Mouse (Mus musculus): Measurements from ENCODE around the gene Gm45785. TPM values are rescaled to one million over a fixed set of nuclear protein-coding genes. Genes with fewer than 3 reads are reported as not detected.

Gene Gm45785
- total and polyA plus RNA-seq, 2 experiments from 2014 or later = 0.27 TPM; not detected in 1

DNA sequence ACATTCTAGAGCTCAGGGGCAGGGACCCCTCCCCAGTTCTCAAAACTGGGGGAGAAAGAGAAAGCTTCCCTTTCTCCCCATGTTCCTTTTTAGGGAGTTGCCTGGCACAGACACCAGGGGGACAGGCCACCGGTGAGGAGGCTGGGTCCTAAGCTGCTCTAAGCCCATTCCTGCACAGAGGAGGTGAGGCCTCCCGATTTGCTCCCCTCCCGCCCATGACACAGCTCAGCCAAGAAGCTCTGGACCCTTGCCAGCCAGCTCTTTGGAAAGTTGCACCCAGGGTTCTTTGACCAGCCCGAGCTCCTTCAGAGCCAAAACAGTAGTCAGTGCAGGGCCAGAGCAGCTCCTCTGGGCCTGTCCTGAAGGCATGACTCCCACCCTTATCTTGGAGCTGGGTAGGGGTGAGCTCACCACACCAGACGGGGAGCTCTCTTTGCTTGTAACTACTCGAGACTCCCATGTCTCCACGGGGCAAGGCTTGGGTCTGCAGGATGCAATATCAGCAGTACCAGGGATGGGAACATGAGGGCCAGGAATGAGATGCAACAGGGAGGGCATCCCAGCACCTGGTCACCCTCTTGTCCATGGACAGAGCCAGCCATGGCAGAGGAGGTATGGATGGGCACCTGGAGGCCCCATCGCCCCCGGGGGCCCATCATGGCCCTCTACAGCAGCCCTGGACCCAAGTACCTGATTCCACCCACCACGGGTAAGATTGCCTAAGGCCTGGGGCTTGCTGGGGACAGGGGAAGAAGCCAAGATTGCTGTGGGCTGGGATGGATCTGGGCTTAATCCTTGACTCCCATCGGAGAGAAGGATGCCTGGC, 8.2 kb downstream of the Gm45785 start, which contains the start of gene Odf3:
Gene Odf3 (plus strand): TSS at position 51 of the 826 bp plus-strand sequence.
- H3K36me3 ChIP-seq (ENCODE audit: insufficient read depth, low read length) = peaks cover 15% of the 10 kb centered on the region
- no peak within 1 kb of the TSS for H3K27ac ChIP-seq (ENCODE audit: low read depth, low read length)
- no peaks in the 10 kb centered on the region for H3K4me1 ChIP-seq (ENCODE audit: insufficient read depth, low read length)
- no peak within 1 kb of the TSS for H3K9ac ChIP-seq (replicated peaks; ENCODE audit: low read length, poor library complexity, severe bottlenecking)
- WGBS = 64% methylated on average over 11 of the region's 11 CpGs
- no peaks in the 10 kb centered on the region for H3K9me3 ChIP-seq (ENCODE audit: low read length)
- 0 out of 2 replicates have a peak, but pooled peaks cover 6% of the 10 kb centered on the region for H3K27me3 ChIP-seq (ENCODE audit: insufficient read depth, low read length)
- H3K4me3 ChIP-seq (ENCODE audit: low read depth, low read length) = no peak within 1 kb of the TSS
- DNase-seq (ENCODE audit: low spot score) = peak; percentile 35
- TF ChIP-seq CTCF (IDR thresholded peaks at IDR 0.05) = no peak
- H3K4me2 ChIP-seq (ENCODE audit: low read depth, low read length, poor library complexity, severe bottlenecking) = no peak within 1 kb of the TSS
- ATAC-seq (ENCODE audit: low FRiP score) = no peak

DNA sequence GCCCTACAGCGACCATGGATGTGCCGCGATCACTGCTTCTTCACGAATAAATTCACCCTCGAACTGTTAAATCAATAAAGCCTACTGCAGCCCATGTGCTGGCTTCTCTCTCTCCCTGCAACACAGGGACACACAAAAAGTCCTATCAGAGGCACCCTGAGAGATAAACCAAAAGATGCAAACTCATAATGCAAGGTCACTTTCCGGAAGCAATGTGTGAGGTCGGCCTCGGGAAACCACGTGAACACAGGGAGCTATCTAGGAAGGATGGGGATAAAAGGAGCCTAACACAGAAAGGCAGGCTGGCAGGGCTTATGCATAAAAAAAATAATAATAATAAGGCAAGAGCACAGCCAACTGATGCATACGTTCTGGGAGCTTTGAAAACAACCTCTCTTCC, 9.5 kb downstream of the Gm45785 start:
- no peak overlapping the region for H3K4me3 ChIP-seq (ENCODE audit: low read depth, low read length)
- DNase-seq (ENCODE audit: low spot score) (no peak), ATAC-seq (ENCODE audit: low FRiP score) (no peak)
- no peaks in the 10 kb centered on the region for H3K4me1 ChIP-seq (ENCODE audit: insufficient read depth, low read length)
- no peak overlapping the region for H3K27ac ChIP-seq (ENCODE audit: low read depth, low read length)
- WGBS = 82% methylated on average over 10 of the region's 10 CpGs
- H3K9ac ChIP-seq (replicated peaks; ENCODE audit: low read length, poor library complexity, severe bottlenecking) = no peak overlapping the region
- 0 out of 2 replicates have a peak, but pooled peaks cover 6% of the 10 kb centered on the region for H3K27me3 ChIP-seq (ENCODE audit: insufficient read depth, low read length)
- peaks cover 4% of the 10 kb centered on the region for H3K36me3 ChIP-seq (ENCODE audit: insufficient read depth, low read length)
- no peak overlapping the region for H3K4me2 ChIP-seq (ENCODE audit: low read depth, low read length, poor library complexity, severe bottlenecking)
- no peaks in the 10 kb centered on the region for H3K9me3 ChIP-seq (ENCODE audit: low read length)
- TF ChIP-seq CTCF (IDR thresholded peaks at IDR 0.05) = no peak

DNA sequence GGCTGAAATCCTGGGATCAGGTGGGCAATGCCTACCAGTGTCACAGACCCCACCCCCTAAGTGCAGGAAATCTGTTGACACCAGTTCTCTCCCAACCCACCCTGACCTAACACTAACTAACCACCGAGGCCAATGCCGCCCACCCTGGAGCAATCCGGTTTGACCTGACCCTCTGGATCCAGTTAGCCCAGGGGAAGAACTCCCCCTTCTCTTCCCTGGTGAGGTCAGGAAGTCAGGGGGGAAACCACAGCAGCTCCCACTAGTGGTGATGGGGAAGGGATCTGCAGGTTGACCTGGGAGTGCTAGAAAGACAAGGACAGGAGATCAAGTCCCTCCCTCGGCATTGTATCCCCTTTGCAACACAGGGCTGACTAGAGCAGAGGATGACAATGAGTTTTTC, 10.4 kb downstream of the Gm45785 start:
- no peak overlapping the region for H3K9ac ChIP-seq (replicated peaks; ENCODE audit: low read length, poor library complexity, severe bottlenecking)
- H3K4me1 ChIP-seq (ENCODE audit: insufficient read depth, low read length) = no peaks in the 10 kb centered on the region
- no peaks in the 10 kb centered on the region for H3K36me3 ChIP-seq (ENCODE audit: insufficient read depth, low read length)
- 0 out of 2 replicates have a peak, but pooled peaks cover 6% of the 10 kb centered on the region for H3K27me3 ChIP-seq (ENCODE audit: insufficient read depth, low read length)
- 54% methylated on average over 4 of the region's 4 CpGs for WGBS
- H3K27ac ChIP-seq (ENCODE audit: low read depth, low read length) = no peak overlapping the region
- H3K4me2 ChIP-seq (ENCODE audit: low read depth, low read length, poor library complexity, severe bottlenecking) = no peak overlapping the region
- H3K9me3 ChIP-seq (ENCODE audit: low read length) = no peaks in the 10 kb centered on the region
- ATAC-seq (ENCODE audit: low FRiP score) (no peak), DNase-seq (ENCODE audit: low spot score) (no peak)
- H3K4me3 ChIP-seq (ENCODE audit: low read depth, low read length) = no peak overlapping the region
- TF ChIP-seq CTCF (IDR thresholded peaks at IDR 0.05) = peak; percentile 26

DNA sequence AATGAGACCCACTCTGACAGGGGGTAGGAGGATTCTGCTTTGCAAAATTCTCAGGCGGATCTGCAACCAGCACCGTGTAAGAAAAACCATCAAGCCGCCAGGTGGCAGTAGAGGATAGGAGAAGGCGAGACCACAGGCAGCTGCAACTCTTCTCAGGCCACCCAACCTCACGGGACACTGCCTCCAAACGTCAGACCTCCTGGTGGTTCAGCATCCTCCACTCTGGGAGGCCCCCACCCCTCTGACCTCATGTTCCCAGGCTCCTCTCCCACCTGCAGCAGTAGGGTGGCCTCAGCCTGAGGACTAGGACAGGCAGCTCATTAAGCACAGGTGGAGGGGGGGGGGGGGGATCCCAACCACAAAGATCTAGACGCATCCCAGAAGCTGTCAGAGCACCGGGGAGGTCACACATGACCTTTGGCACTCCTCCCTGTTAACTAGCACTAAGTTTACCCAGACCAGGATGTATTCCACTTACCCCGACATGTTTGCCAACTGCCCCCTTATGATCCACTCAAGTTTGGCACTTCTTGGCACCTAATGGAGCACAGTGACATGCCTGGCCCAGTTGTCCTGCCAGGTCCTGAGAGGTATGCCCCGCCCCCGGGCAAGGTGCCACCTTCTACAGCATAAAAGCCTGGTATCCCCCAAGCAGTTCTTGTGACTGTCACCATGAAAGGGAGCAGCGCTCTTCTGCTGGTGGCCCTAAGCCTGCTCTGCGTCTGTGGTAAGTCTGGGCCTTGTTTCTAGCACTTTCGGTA, 11.0 kb downstream of the Gm45785 start, which contains the start of gene Scgb1c1:
Gene Scgb1c1 (plus strand): TSS at position 643 of the 761 bp plus-strand sequence.
- Histone ChIP-seq H3K9ac (replicated peaks; ENCODE audit: low read length, poor library complexity, severe bottlenecking) (no peak within 1 kb of the TSS), H3K36me3 (ENCODE audit: insufficient read depth, low read length) (no peaks in the 10 kb centered on the region), H3K9me3 (ENCODE audit: low read length) (no peaks in the 10 kb centered on the region), H3K4me3 (ENCODE audit: low read depth, low read length) (no peak within 1 kb of the TSS), H3K27me3 (ENCODE audit: insufficient read depth, low read length) (0 out of 2 replicates have a peak, but pooled peaks cover 6% of the 10 kb centered on the region), H3K4me1 (ENCODE audit: insufficient read depth, low read length) (no peaks in the 10 kb centered on the region), H3K27ac (ENCODE audit: low read depth, low read length) (no peak within 1 kb of the TSS), H3K4me2 (ENCODE audit: low read depth, low read length, poor library complexity, severe bottlenecking) (no peak within 1 kb of the TSS)
- ATAC-seq (ENCODE audit: low FRiP score) (peak; percentile 73), DNase-seq (ENCODE audit: low spot score) (peak; percentile 85)
- TF ChIP-seq CTCF (IDR thresholded peaks at IDR 0.05) = peak; percentile 87
- 29% methylated on average over 14 of the region's 14 CpGs for WGBS

DNA sequence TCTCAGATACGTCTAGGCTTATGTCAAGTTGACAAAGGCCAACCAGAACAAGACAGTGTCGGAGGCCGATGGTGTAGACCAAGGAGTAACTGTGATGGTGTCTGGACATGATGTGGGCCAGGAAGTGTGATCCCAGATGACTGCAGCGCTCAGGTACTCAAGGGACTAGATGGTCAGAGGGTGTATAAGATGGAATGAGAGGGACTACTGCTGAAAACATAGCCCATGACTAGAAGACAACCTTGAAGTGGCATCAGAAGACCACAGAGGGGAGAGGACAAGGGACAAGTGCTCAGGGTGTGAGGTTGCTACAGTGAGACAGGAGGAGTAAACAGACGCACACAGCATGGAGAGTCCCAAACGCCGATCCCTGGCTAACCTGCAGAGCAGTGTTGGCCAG, 12.3 kb downstream of the Gm45785 start:
- Histone ChIP-seq H3K36me3 (ENCODE audit: insufficient read depth, low read length) (no peaks in the 10 kb centered on the region), H3K4me3 (ENCODE audit: low read depth, low read length) (no peak overlapping the region), H3K27me3 (ENCODE audit: insufficient read depth, low read length) (0 out of 2 replicates have a peak, but pooled peaks cover 6% of the 10 kb centered on the region), H3K9me3 (ENCODE audit: low read length) (no peaks in the 10 kb centered on the region), H3K4me2 (ENCODE audit: low read depth, low read length, poor library complexity, severe bottlenecking) (no peak overlapping the region), H3K27ac (ENCODE audit: low read depth, low read length) (no peak overlapping the region), H3K9ac (replicated peaks; ENCODE audit: low read length, poor library complexity, severe bottlenecking) (no peak overlapping the region), H3K4me1 (ENCODE audit: insufficient read depth, low read length) (no peaks in the 10 kb centered on the region)
- WGBS = 80% methylated on average over 7 of the region's 7 CpGs
- no peak for TF ChIP-seq CTCF (IDR thresholded peaks at IDR 0.05)
- DNase-seq (ENCODE audit: low spot score) = no peak
- no peak for ATAC-seq (ENCODE audit: low FRiP score)
